Mouse (Mus musculus): ENCODE measurements around the gene 4930522L14Rik. TPM values are rescaled to one million over a fixed set of nuclear protein-coding genes. Genes with fewer than 3 reads are reported as not detected.

The 4930522L14Rik gene
- polyA plus RNA-seq, 1 experiment from 2014 or later, result 7.9 TPM

Other genes with a start within 250 kb of the 4930522L14Rik start
- 7.5 and 9.3 TPM in 2 replicates for gene Crlf2, start 192.9 kb downstream of the 4930522L14Rik start, polyA plus RNA-seq (2016; fragmentation: Nextera tagmentation; extraction: Ambion mirVana)
- 1.4 and 2.6 TPM in 2 replicates for gene 5430403G16Rik, start 60.8 kb downstream of the 4930522L14Rik start, polyA plus RNA-seq (2016; fragmentation: Nextera tagmentation; extraction: Ambion mirVana)
- 0.40 and 0.59 TPM in 2 replicates for gene Gm15446, start 171.5 kb upstream of the 4930522L14Rik start, polyA plus RNA-seq (2016; fragmentation: Nextera tagmentation; extraction: Ambion mirVana)
- gene Zfp932, start 244.6 kb upstream of the 4930522L14Rik start, polyA plus RNA-seq (2016; fragmentation: Nextera tagmentation; extraction: Ambion mirVana), result 16.5 and 17.0 TPM in 2 replicates